Mouse (Mus musculus): Measurements from ENCODE around the gene Pde4c. TPM values are rescaled to one million over a fixed set of nuclear protein-coding genes. Genes with fewer than 3 reads are reported as not detected.

Gene Pde4c
- total and polyA plus RNA-seq, 3 experiments, result 0.65 to 3.0 TPM; not detected in 1

DNA sequence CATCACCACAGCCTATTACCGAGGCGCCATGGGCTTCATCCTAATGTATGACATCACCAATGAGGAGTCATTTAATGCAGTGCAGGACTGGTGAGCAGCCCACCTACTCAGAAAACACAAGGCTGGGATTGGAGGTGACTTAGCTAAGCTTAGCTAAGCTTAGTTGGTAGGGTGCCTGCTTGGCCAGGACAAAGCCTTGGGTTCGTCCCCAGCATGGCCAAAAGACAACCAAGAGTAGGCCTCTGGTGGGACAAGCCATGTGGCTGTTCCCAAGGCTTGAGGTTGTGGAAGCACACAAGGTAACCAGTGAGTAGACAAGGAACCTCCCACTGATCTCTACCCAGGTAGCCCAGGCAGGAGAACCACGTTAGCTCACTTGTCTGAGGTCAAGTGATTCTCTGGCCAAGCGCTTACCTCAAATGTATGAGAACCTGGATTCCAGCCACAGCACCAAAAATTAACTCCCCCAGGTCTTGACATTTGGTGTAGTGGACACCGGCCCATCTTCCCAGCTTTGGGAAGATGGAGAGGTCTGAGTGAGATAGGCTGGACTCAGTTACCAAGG, 33.0 kb downstream of the Pde4c start:
- no peaks in the 10 kb centered on the region for H3K27me3 ChIP-seq (ENCODE audit: control insufficient read depth in 1 of 2, insufficient read depth in 2 of 2, low read length in 2 of 2)
- no peak overlapping the region for H3K27ac ChIP-seq (ENCODE audit: control insufficient read depth, low read depth, low read length)
- no peak overlapping the region for H3K9ac ChIP-seq (ENCODE audit: control insufficient read depth, low read depth, low read length, poor library complexity, severe bottlenecking)
- peaks cover 0 to 17% of the 10 kb centered on the region in 2 experiments; a peak in 2 of 4 replicates for H3K36me3 ChIP-seq (ENCODE audit: control insufficient read depth in 1 of 2, insufficient read depth in 2 of 2, low read length in 2 of 2)
- no peak overlapping the region for H3K4me3 ChIP-seq (ENCODE audit: control insufficient read depth in 1 of 2, insufficient read depth in 1 of 2, low read depth in 2 of 2, low read length in 2 of 2)
- H3K4me1 ChIP-seq (ENCODE audit: control insufficient read depth in 1 of 2, insufficient read depth in 2 of 2, low read length in 2 of 2), result peaks cover 5 to 26% of the 10 kb centered on the region in 2 experiments
- TF ChIP-seq POLR2AphosphoS2 (IDR thresholded peaks at IDR 0.05; ENCODE audit: low read length) (0 out of 2 replicates have a peak, but pooled peaks have one; percentile 12), MEF2A (IDR thresholded peaks at IDR 0.05; ENCODE audit: extremely low read depth, insufficient replicate concordance, low read depth, low read length, poor library complexity, severe bottlenecking) (no peak), TCF12 (IDR thresholded peaks at IDR 0.05; ENCODE audit: low read depth, low read length) (no peak)
- DNase-seq (ENCODE audit: low read depth, low spot score), result no peak
- peaks cover 11% of the 10 kb centered on the region for H3K79me2 ChIP-seq (ENCODE audit: control insufficient read depth, insufficient read depth, low read length, poor library complexity)
- H3K9me3 ChIP-seq (replicated peaks; ENCODE audit: insufficient read depth, low read length), result no peaks in the 10 kb centered on the region

DNA sequence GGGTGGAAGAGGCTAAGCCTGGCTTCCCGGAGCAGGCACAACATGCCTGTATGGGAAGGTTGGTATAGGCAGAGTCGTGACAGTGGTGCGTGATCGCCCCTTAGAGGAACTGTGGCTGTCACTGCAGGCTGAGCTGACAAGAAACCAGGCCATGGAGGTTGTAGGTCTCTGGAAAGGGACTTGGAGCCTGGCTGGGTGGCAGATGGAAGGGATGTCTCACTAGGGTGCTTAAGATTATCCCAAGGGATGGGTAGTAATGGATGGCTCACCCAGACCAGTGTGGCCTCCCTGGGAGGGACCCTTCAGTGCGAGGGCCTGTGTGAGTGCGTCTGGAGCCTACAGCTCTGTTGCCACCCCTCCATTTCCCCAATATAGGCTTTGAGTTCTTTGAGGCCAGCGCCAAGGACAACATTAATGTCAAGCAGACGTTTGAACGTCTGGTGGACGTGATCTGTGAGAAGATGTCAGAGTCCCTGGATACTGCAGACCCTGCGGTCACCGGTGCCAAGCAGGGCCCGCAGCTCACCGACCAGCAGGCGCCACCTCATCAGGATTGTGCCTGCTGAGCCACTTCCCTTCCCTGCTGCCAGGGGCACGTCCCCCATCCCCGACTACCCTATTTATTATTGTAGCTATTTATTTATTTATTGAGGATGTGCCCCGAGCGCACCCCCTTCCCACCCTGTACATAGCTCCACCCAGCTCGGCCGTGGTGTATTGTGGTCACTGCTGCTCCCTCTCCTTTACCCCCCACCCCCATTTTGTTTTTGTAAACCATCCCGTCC, 34.2 kb downstream of the Pde4c start:
- H3K4me1 ChIP-seq (ENCODE audit: control insufficient read depth in 1 of 2, insufficient read depth in 2 of 2, low read length in 2 of 2), result peaks cover 10 to 29% of the 10 kb centered on the region in 2 experiments
- no peak overlapping the region for H3K9ac ChIP-seq (ENCODE audit: control insufficient read depth, low read depth, low read length, poor library complexity, severe bottlenecking)
- H3K36me3 ChIP-seq (ENCODE audit: control insufficient read depth in 1 of 2, insufficient read depth in 2 of 2, low read length in 2 of 2), result peaks cover 0 to 21% of the 10 kb centered on the region in 2 experiments; a peak in 2 of 4 replicates
- no peak overlapping the region for H3K4me3 ChIP-seq (ENCODE audit: control insufficient read depth in 1 of 2, insufficient read depth in 1 of 2, low read depth in 2 of 2, low read length in 2 of 2)
- no peak overlapping the region for H3K27ac ChIP-seq (ENCODE audit: control insufficient read depth, low read depth, low read length)
- no peaks in the 10 kb centered on the region for H3K9me3 ChIP-seq (replicated peaks; ENCODE audit: insufficient read depth, low read length)
- peaks cover 11% of the 10 kb centered on the region for H3K79me2 ChIP-seq (ENCODE audit: control insufficient read depth, insufficient read depth, low read length, poor library complexity)
- no peaks in the 10 kb centered on the region for H3K27me3 ChIP-seq (ENCODE audit: control insufficient read depth in 1 of 2, insufficient read depth in 2 of 2, low read length in 2 of 2)
- DNase-seq (ENCODE audit: low read depth, low spot score), result peak; percentile 69
- TF ChIP-seq POLR2AphosphoS2 (IDR thresholded peaks at IDR 0.05; ENCODE audit: low read length), result no peak; the same call in 1 of the 2 replicates
- TF ChIP-seq ETS1 (IDR thresholded peaks at IDR 0.05; ENCODE audit: low read depth, low read length), result no peak
- TF ChIP-seq POLR2A (IDR thresholded peaks at IDR 0.05; ENCODE audit: control insufficient read depth in 1 of 2, insufficient read depth in 1 of 2, low read depth in 1 of 2, low read length in 2 of 2, poor library complexity in 1 of 2), result peak in 1 of 2 experiments; percentile 31; a peak in 1 of 4 replicates
- no peak for TF ChIP-seq ZNF384 (IDR thresholded peaks at IDR 0.05; ENCODE audit: low read depth, low read length)
- no peak for TF ChIP-seq UBTF (IDR thresholded peaks at IDR 0.05; ENCODE audit: borderline replicate concordance, insufficient read depth, low read depth, low read length)
- no peak for TF ChIP-seq NELFE (IDR thresholded peaks at IDR 0.05; ENCODE audit: low read depth, low read length)
- TF ChIP-seq POLR2AphosphoS5 (IDR thresholded peaks at IDR 0.05; ENCODE audit: borderline replicate concordance, low read depth, low read length), result no peak
- no peak for TF ChIP-seq MAZ (IDR thresholded peaks at IDR 0.05; ENCODE audit: low read depth, low read length)
- no peak for TF ChIP-seq E2F4 (IDR thresholded peaks at IDR 0.05; ENCODE audit: borderline replicate concordance, low read depth, low read length)
- no peak for TF ChIP-seq GABPA (IDR thresholded peaks at IDR 0.05; ENCODE audit: low read depth, low read length)
- TF ChIP-seq ELF1 (IDR thresholded peaks at IDR 0.05; ENCODE audit: low read depth, low read length), result no peak
- TF ChIP-seq RCOR1 (IDR thresholded peaks at IDR 0.05; ENCODE audit: low read depth, low read length), result no peak
- TF ChIP-seq SIN3A (IDR thresholded peaks at IDR 0.05; ENCODE audit: low read length), result no peak
- TF ChIP-seq NRF1 (IDR thresholded peaks at IDR 0.05; ENCODE audit: insufficient read depth, low read depth, low read length, poor library complexity, severe bottlenecking), result no peak
- TF ChIP-seq ZKSCAN1 (IDR thresholded peaks at IDR 0.05; ENCODE audit: low read depth, low read length), result no peak
- peak; percentile 47 to 56 (median 47) for TF ChIP-seq CTCF (IDR thresholded peaks at IDR 0.05 in 2 of 3, conservative IDR thresholded peaks at IDR 0.05 in 1 of 3; ENCODE audit: control insufficient read depth in 1 of 3, insufficient read depth in 1 of 3, low read depth in 2 of 3, low read length in 3 of 3, poor library complexity in 1 of 3, severe bottlenecking in 1 of 3)
- TF ChIP-seq JUND (IDR thresholded peaks at IDR 0.05; ENCODE audit: low read depth, low read length), result no peak
- no peak for TF ChIP-seq GATA1 (IDR thresholded peaks at IDR 0.05; ENCODE audit: low read depth, low read length)
- TF ChIP-seq EP300 (IDR thresholded peaks at IDR 0.05; ENCODE audit: low read depth in 1 of 2, low read length in 2 of 2), result no peak
- TF ChIP-seq KAT2A (conservative IDR thresholded peaks at IDR 0.05; ENCODE audit: low read depth, low read length), result no peak
- TF ChIP-seq SMC3 (IDR thresholded peaks at IDR 0.05; ENCODE audit: low read depth, low read length), result peak; percentile 38
- peak; percentile 46 for TF ChIP-seq RAD21 (IDR thresholded peaks at IDR 0.05; ENCODE audit: low read depth, low read length)
- no peak for TF ChIP-seq MAX (IDR thresholded peaks at IDR 0.05; ENCODE audit: low read length)
- TF ChIP-seq MXI1 (IDR thresholded peaks at IDR 0.05; ENCODE audit: low read depth, low read length), result no peak
- no peak for TF ChIP-seq TAL1 (IDR thresholded peaks at IDR 0.05; ENCODE audit: low read length)
- TF ChIP-seq USF2 (IDR thresholded peaks at IDR 0.05; ENCODE audit: borderline replicate concordance in 1 of 2, insufficient read depth in 1 of 2, low read depth in 1 of 2, low read length in 2 of 2), result no peak
- no peak for TF ChIP-seq TCF12 (IDR thresholded peaks at IDR 0.05; ENCODE audit: low read depth, low read length)
- TF ChIP-seq MYC (IDR thresholded peaks at IDR 0.05; ENCODE audit: low read depth, low read length), result no peak
